Mouse (Mus musculus): ENCODE results near the gene Med6. TPM values are rescaled to one million over a fixed set of nuclear protein-coding genes. Genes with fewer than 3 reads are reported as not detected.

The Med6 gene
- 18.4 and 19.9 TPM in 2 replicates for total RNA-seq (2014; rRNA removed)
- 3.5 and 6.0 TPM in 2 replicates for polyA plus RNA-seq (2012; rRNA removed)

DNA sequence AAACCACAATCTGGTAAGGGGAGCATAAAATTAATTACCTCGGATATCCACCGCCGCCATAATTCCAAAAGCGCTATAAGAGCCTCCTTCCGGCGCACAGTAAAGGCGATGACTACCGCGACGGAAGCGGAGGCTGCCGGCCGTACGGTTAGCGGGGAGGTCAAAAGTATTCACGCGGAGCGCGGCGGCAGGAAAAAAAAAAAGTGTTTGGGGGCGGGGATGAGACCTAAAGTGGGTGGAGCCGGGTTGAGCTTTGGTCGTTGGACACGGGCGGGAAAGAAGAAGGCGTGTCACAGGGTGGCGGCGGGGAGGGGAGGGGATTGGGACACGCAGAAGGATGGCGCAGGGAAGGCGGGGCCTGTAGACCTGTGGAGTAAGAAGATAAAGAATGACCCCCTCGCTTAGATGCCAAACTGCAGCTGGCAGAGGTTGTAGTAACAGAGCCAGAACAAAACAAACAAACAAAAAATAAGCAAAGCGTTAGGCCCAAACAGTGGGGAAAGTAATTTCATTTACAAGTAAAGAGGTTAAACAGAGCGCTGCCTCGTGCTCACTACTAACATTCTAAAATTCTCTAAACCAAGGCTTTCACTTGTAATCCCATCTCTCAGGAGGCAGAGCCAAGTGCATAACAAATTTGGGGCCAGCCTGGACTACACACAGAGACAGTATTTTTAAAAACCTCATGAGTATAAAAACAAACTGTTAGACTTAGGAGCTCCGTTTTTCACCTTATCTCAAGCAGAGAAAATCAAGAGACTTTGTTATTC lies at the start of gene Med6:
Gene Med6, minus strand, starts transcription at position 107 of the 770 bp plus-strand sequence.
- H3K79me2 ChIP-seq (ENCODE audit: control insufficient read depth, insufficient read depth, low read length), result peaks cover 2% of the 10 kb centered on the region; the same call in 1 of the 2 replicates
- 0 out of 2 replicates have a peak, but pooled peaks have one; percentile 5 for TF ChIP-seq POLR2A (IDR thresholded peaks at IDR 0.05; ENCODE audit: extremely low read depth, insufficient read depth, low read length)
- TF ChIP-seq CTCF (IDR thresholded peaks at IDR 0.05; ENCODE audit: low read depth, low read length), result no peak
- WGBS, result 3% methylated on average over 36 of the region's 36 CpGs

DNA sequence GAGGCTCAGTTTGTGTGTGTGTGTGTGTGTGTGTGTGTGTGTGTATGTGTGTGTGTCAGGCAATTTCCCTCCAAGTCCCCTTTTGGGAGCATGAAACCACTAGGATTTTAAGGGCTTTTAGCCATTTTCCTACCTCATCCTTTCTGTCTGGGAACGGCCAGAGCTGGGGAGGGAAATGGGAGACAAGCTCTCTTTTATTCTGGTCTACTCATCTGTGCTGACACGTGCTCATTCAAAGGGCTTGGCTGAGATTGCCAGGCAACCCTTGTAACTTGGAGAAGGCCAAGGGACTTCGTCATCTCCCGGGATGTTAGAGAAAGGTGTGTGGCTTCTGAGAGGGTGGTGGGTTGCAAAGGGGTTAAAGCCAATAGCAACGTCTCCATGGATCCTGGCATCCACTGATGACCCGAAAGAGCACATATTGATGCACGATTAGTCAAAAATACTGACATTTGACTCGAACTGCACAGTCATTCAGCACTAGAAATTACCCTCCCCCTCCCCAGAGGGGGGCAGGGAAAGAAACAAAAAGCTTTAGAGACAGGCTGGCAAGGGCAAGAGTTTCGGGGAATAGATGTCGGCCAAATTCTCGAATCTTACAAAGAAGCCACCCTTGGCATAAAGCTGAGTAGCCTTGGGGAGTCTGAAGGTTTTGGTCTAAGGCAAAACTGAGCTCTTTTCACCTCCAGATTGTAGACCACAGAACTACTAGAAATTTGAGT lies 47.7 kb upstream of the Med6 start:
- peaks cover 2% of the 10 kb centered on the region; the same call in 1 of the 2 replicates for H3K27me3 ChIP-seq (ENCODE audit: control insufficient read depth, insufficient read depth, low read length)
- H3K9ac ChIP-seq (ENCODE audit: low read depth, low read length), result no peak overlapping the region
- no peaks in the 10 kb centered on the region for H3K36me3 ChIP-seq (ENCODE audit: control insufficient read depth, insufficient read depth, low read length)
- no peak overlapping the region for H3K27ac ChIP-seq (replicated peaks; ENCODE audit: insufficient read depth, low read depth, low read length)
- no peak for TF ChIP-seq CTCF (IDR thresholded peaks at IDR 0.05; ENCODE audit: low read depth, low read length)
- TF ChIP-seq POLR2A (IDR thresholded peaks at IDR 0.05; ENCODE audit: extremely low read depth, insufficient read depth, low read length), result no peak
- H3K4me3 ChIP-seq (ENCODE audit: insufficient read depth, low read depth, low read length), result no peak overlapping the region
- WGBS, result 76% methylated on average over 11 of the region's 11 CpGs
- H3K79me2 ChIP-seq (ENCODE audit: control insufficient read depth, insufficient read depth, low read length), result no peaks in the 10 kb centered on the region
- no peaks in the 10 kb centered on the region for H3K4me1 ChIP-seq (ENCODE audit: control insufficient read depth, insufficient read depth, low read length)
- no peak for DNase-seq (ENCODE audit: extremely low read depth, low read depth, low spot score)

More for the DNA sequence above, at the start of gene Med6:
- Histone ChIP-seq H3K4me1 (ENCODE audit: control insufficient read depth, insufficient read depth, low read length) (peaks cover 5% of the 10 kb centered on the region; the same call in 1 of the 2 replicates), H3K9ac (ENCODE audit: low read depth, low read length) (peak within 1 kb of the TSS; percentile 78), H3K36me3 (ENCODE audit: control insufficient read depth, insufficient read depth, low read length) (peaks cover 7% of the 10 kb centered on the region; the same call in 1 of the 2 replicates), H3K27me3 (ENCODE audit: control insufficient read depth, insufficient read depth, low read length) (no peaks in the 10 kb centered on the region), H3K27ac (replicated peaks; ENCODE audit: insufficient read depth, low read depth, low read length) (no peak within 1 kb of the TSS), H3K4me3 (ENCODE audit: insufficient read depth, low read depth, low read length) (peak within 1 kb of the TSS; percentile 88)
- peak; percentile 91 for DNase-seq (ENCODE audit: extremely low read depth, low read depth, low spot score)

DNA sequence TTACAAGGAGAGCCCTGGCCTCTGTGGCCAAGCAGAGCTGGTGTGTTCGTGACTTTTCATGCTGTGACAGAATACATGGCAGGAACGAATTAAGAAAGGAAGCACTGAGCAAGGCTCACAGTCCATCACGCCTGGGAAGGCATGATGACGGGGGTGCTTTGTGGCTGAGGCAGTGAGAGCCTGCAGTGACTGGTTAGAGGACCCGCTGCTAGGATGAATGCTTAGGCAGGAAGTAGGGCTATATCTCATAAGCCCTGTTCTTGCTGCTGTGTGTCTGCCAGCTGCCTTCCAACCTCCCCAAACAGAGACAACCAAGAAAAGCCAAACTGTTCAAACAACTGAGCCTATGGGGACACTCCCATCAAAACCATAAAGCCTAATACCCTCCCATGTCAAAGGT lies 45.8 kb upstream of the Med6 start:
- Histone ChIP-seq H3K27me3 (ENCODE audit: control insufficient read depth, insufficient read depth, low read length) (peaks cover 2% of the 10 kb centered on the region; the same call in 1 of the 2 replicates), H3K27ac (replicated peaks; ENCODE audit: insufficient read depth, low read depth, low read length) (no peak overlapping the region), H3K4me1 (ENCODE audit: control insufficient read depth, insufficient read depth, low read length) (no peaks in the 10 kb centered on the region), H3K36me3 (ENCODE audit: control insufficient read depth, insufficient read depth, low read length) (no peaks in the 10 kb centered on the region), H3K4me3 (ENCODE audit: insufficient read depth, low read depth, low read length) (no peak overlapping the region), H3K79me2 (ENCODE audit: control insufficient read depth, insufficient read depth, low read length) (no peaks in the 10 kb centered on the region), H3K9ac (ENCODE audit: low read depth, low read length) (no peak overlapping the region)
- DNase-seq (ENCODE audit: extremely low read depth, low read depth, low spot score), result no peak
- no peak for TF ChIP-seq POLR2A (IDR thresholded peaks at IDR 0.05; ENCODE audit: extremely low read depth, insufficient read depth, low read length)
- no peak for TF ChIP-seq CTCF (IDR thresholded peaks at IDR 0.05; ENCODE audit: low read depth, low read length)
- WGBS, result 73% methylated on average over 5 of the region's 5 CpGs

DNA sequence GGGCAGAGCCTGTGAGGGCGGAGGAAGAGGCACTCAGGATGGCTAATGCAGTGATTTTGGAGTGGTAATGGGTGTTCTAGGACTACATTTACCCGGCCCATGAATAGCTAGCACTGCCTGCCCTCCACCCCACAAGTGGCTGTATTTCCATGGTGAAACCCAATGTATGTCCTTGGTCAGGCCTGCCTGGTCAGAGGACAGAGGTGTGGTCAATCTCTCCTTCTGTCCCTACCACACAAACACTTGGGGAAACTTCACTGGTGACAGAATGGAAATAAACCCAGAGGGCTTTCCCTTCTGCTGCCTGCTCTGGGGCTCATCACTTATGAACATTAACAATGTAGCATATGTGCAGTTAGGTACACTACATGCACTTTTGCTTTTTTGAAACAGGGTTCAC lies 38.4 kb upstream of the Med6 start:
- Histone ChIP-seq H3K27ac (replicated peaks; ENCODE audit: insufficient read depth, low read depth, low read length) (no peak overlapping the region), H3K27me3 (ENCODE audit: control insufficient read depth, insufficient read depth, low read length) (peaks cover 14% of the 10 kb centered on the region; the same call in 1 of the 2 replicates), H3K4me1 (ENCODE audit: control insufficient read depth, insufficient read depth, low read length) (no peaks in the 10 kb centered on the region), H3K9ac (ENCODE audit: low read depth, low read length) (no peak overlapping the region), H3K36me3 (ENCODE audit: control insufficient read depth, insufficient read depth, low read length) (no peaks in the 10 kb centered on the region), H3K4me3 (ENCODE audit: insufficient read depth, low read depth, low read length) (no peak overlapping the region), H3K79me2 (ENCODE audit: control insufficient read depth, insufficient read depth, low read length) (no peaks in the 10 kb centered on the region)
- no peak for DNase-seq (ENCODE audit: extremely low read depth, low read depth, low spot score)
- no peak for TF ChIP-seq POLR2A (IDR thresholded peaks at IDR 0.05; ENCODE audit: extremely low read depth, insufficient read depth, low read length)
- TF ChIP-seq CTCF (IDR thresholded peaks at IDR 0.05; ENCODE audit: low read depth, low read length), result no peak
- 87% methylated on average over 2 of the region's 2 CpGs for WGBS

DNA sequence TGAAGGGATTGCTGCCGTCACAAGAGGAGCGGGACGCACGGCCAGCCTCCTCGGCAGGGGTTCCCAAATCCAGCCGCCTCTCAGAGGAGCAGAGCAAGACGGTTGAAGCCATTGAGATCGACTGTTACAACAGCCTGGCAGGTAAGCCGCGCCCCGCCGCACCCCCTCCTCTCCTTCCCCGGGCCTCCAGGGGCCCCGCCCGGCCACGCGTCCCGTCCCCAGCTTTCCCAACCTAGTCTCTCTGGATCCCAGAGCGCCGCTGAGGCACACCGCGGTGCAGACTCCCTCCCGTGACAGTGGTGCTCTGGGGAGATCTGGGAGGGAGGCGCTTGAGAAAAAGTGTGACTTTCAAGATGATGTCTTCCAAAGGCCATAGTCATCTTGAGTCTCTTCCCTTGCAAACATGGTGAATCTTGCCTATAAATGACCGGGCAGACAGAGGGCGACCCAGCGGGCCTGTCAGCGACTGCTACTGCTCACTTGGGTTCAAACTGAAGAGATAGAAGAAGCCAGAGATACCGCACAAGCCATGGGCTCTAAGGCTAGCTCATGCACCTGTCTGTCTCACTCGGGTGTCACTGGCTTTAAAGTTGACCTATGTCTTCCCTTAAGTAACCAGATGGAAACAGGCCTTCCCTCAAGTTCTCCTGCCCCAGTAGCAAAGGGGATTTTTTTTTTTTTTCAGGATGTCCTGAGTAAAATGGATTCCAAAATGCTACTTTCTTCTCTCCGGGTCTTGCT lies 37.0 kb upstream of the Med6 start:
- H3K9ac ChIP-seq (ENCODE audit: low read depth, low read length), result no peak overlapping the region
- H3K27me3 ChIP-seq (ENCODE audit: control insufficient read depth, insufficient read depth, low read length), result peaks cover 14% of the 10 kb centered on the region; the same call in 1 of the 2 replicates

More for the DNA sequence above, 37.0 kb upstream of the Med6 start:
- Histone ChIP-seq H3K4me3 (ENCODE audit: insufficient read depth, low read depth, low read length) (no peak overlapping the region), H3K27ac (replicated peaks; ENCODE audit: insufficient read depth, low read depth, low read length) (no peak overlapping the region), H3K79me2 (ENCODE audit: control insufficient read depth, insufficient read depth, low read length) (no peaks in the 10 kb centered on the region), H3K4me1 (ENCODE audit: control insufficient read depth, insufficient read depth, low read length) (no peaks in the 10 kb centered on the region), H3K36me3 (ENCODE audit: control insufficient read depth, insufficient read depth, low read length) (no peaks in the 10 kb centered on the region)
- 8% methylated on average over 28 of the region's 31 CpGs for WGBS
- TF ChIP-seq CTCF (IDR thresholded peaks at IDR 0.05; ENCODE audit: low read depth, low read length) (no peak), POLR2A (IDR thresholded peaks at IDR 0.05; ENCODE audit: extremely low read depth, insufficient read depth, low read length) (no peak)
- DNase-seq (ENCODE audit: extremely low read depth, low read depth, low spot score), result no peak

Data from liver, adult 2 months (tissue).